Mouse (Mus musculus) cerebellum, adult 2 months (tissue): Measurements from ENCODE around the gene Baiap2l2.

Source experiments
- CTCF ChIP-seq: fragments of 200-500 bp; IDR thresholded peaks from 2 replicates; pipeline ENCODE4 v1.5.1; 2011; ENCODE audit warnings: low read depth, mild to moderate bottlenecking, control low read depth, low read length, moderate library complexity, borderline replicate concordance; ENCODE audit not compliant: insufficient read depth
- POLR2A ChIP-seq: fragments of 200-500 bp; IDR thresholded peaks from 2 replicates; pipeline ENCODE4 v1.6.1; 2011; ENCODE audit warnings: low read length, control low read depth, borderline replicate concordance; ENCODE audit not compliant: insufficient read depth

DNA sequence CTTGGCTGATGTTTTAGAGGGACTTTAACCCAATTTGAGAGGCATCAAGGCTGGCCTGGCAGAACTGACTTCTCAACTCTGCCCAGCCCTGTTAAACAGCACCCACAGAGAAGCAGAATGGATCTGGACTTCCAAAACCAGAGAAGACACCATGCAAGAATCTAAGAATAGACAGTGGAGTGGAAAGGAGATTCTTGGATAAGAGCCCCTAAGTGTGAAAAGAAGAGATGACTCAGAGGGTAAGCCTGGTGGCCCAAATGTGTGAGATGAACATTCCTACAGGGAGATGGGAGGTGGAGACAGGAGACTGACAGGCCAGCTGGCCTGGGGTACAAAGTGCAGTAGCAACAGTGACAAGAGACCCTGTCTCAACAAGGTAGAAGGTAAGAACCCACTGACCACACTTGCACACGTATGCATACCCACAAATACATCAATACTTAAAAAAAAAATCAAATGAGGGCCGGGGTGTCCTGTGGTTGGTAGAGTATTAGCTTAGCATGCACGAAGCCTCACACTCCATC is 22.5 kb downstream of the Baiap2l2 start:
- no peak for TF ChIP-seq POLR2A
- no peak for TF ChIP-seq CTCF
